Mouse (Mus musculus) fibroblast of lung, adult 2 months (primary cell): ENCODE measurements around the gene Epc2.
A peak's percentile ranks its signal among the peaks of the same experiment; 100 is the strongest.
"Not testable (repeated sequence)": the region's sequence is repeated elsewhere in the genome, so short reads cannot be mapped to it uniquely, and the experiment has no call there.

ENCODE experiments used
- DNase-seq: peaks from one replicate; pipeline ENCODE4 v3.0.0-alpha.2; 2011; ENCODE audit warnings: low read depth

The Epc2 gene

DNA sequence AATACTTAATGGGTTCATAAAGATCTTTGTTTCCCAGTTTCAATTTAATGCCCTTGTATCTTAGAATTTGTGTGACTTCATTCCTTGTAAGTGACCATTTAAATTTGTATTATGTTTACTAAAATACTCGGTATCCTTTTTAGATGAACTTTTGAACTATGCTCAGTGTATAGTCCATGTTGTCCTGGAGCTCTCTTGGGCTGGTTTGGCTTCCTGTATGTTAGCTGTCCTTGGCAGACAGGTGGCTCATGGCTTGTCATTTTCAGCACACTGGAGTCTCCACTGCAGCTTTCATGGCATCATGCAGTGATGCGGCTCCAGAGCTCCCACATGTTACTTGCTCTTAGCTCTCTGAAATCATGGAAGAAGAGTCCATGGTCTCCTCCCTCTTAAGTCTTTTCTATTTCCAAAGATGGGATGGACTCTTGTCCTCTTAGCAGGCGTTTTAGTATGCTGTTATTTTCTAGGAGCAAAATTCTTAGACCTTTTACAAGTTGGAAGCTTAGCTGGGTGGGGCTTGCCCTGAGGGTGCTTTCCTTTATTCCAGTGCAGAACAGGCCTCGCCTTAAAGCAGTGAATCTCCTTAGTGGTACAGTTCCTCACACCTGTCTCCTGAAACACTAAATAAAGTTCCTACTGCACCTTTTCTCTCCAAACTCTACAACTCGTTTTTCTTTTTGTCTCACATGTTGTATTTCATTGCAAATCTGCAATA, 20.5 kb downstream of the Epc2 start:
- DNase-seq = no peak

DNA sequence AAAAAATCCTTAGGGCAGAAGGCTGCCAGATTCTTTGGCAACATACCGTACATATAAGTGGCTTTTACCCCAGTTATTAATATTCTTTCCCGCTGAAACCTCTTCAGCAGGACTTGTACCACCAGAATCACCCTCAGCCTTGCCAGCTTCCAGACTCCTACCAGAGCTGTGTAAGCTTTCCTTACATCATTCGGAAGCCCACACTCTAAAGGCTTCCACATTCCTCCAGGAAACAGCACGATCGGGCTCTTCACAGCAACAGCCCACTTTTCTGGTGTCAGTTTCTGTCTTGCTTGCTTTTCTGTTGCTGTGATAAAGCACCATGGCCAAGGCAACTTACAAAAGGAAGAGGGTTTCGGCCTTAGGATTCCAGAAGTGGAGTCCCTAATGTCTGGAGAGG, 21.2 kb downstream of the Epc2 start:
- DNase-seq = no peak

GRCm38 (mm10) chr2:49482146-49482545, 30.9 kb downstream of the Epc2 start:
- DNase-seq = no peak

GRCm38 (mm10) chr2:49483382-49483781, 32.1 kb downstream of the Epc2 start:
- no peak for DNase-seq

GRCm38 (mm10) chr2:49501435-49501834, 50.1 kb downstream of the Epc2 start:
- DNase-seq = no peak

- DNase-seq = peak; percentile 6
Measured at GRCm38 (mm10) chr2:49503596-49503995, 52.3 kb downstream of the Epc2 start.

- DNase-seq = not testable (repeated sequence)
Measured at GRCm38 (mm10) chr2:49505151-49505550, 53.9 kb downstream of the Epc2 start.

DNA sequence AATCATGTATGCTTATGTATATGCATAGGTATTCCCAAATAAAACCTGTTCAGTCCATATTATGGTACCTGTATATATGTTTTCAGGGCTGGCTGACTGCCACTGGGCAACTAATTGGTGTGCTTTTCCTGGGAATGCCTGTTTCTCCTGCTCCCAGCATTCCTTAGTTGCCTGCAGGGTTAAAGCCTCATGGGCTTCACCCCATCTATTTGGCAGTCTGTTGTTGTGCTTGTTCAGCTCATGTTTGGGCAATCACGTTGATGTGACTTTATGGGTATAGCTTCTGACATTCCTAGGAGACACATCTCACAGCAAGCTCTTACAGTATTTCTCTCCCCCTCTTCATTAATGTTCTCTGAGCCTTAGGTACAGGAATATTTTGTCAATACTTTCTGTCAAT, 59.5 kb downstream of the Epc2 start:
- no peak for DNase-seq

DNA sequence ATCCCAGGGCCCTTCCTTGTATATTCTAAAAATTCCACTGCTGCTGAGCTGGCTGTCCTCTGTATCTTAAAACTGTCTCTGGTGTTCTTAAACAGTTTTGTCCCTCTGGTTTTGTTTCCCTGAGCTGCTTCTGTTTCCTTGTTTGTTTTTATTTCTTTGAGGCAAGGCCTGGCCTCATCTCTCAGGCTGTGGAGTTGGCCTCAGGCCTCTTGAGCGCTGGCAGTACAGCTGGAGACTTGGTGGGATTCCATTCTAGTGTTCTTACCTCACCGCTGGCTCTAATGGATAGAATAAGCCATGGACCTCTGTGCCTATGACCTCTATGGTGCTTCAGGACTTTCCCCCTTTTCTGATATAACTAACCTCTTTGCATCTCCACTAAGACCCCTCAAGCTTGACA, 64.7 kb downstream of the Epc2 start:
- DNase-seq = no peak

DNA sequence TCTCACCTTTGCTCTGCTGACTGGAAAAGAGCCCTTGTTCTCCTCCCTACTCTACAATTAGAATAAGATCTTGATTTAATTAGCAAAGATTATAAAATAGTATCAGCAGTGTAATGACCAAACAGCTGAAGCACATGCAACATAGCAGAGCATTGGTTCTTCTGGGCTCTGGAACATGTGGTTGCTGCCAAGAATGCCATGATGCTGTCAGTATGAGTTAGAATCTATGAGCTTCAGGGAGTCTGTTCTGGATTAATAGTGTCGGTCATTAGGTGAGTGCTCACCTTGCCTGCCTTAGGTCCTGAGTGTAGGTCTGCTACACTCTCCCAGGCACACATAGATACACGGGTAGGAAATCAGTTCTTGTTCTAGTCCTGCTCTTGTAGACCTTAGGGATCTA, 69.1 kb downstream of the Epc2 start:
- DNase-seq = no peak

- no peak for DNase-seq
Measured at GRCm38 (mm10) chr2:49520989-49521388, 69.7 kb downstream of the Epc2 start.

- no peak for DNase-seq
Measured at GRCm38 (mm10) chr2:49521564-49521963, 70.3 kb downstream of the Epc2 start.

GRCm38 (mm10) chr2:49522578-49522977, 71.3 kb downstream of the Epc2 start:
- no peak for DNase-seq

DNA sequence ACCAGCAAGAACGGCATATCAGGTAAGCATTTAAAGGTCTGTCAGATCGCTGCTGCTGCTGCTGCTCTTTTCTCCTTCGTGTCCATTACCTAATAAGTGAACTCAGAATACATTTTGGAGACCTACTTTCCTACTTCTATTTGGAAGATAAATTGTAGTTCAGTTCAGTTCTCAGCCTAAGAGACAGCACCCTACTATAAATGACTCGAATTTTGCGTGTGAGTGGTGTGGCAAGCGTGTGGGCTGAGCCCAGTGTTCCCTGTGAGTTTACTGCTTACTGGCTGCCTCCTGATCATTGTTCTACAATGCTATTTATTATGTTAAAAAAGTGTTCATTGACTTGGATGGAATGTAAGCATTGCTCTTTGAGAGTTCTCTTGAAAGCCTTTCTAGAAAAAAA, 85.9 kb downstream of the Epc2 start:
- DNase-seq = no peak

- no peak for DNase-seq
Measured at GRCm38 (mm10) chr2:49538056-49538455, 86.8 kb downstream of the Epc2 start.

DNA sequence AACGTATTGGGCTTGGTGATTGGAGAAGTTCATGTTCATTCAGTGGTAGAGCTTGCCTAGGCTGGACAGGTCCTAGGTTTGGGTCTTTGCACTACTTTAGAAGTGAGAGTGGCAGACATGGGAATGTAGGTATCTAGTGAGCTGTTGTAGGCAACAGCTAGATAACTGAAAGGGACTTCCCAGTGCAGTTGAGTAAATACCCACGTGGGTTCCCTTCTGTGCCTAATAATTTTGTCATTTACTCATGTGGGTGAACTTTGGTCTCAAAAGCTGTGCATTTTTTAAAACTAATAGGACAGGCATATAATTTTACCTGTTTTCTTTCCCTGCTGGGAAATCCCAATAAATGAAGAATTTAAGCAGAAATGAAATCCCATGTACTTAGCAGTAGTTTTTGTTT, 88.5 kb downstream of the Epc2 start:
- DNase-seq = no peak

DNA sequence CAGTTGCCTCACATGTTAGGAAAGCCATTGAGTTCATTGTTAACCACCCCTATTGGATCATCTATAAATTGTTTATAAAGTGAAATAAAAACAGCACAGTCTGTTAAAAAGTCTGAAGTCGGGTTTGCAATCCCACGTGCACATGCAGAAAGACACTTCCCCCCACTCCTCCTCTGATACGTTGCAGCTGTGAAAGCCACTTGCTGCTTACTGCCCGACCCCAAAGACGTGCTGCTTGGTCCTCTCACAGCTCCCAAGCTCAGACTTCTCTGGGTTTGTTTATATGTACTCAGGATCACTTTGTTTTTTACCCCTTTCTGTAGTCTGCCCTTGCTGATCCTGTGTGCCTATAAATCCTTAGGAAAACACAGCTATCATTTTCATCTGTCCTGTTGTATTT, 96.5 kb downstream of the Epc2 start:
- DNase-seq = no peak

DNA sequence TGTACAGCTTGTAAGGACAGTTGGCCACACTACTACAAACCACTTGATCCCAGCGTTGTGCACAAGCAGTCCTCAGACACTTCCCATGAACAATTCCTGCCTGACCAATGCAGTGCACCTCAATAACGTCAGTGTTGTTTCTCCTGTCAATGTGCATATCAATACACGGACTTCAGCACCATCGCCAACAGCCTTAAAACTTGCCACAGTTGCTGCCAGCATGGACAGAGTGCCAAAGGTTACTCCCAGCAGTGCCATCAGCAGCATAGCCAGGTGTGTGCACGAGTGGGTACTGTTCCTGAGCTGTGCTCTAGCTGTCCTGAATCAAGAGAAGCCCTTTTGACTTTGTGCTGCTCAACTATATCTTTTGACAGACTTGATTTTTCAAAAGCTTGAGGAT, 97.2 kb downstream of the Epc2 start:
- DNase-seq = no peak

- no peak for DNase-seq
Measured at GRCm38 (mm10) chr2:49553096-49553495, 101.8 kb downstream of the Epc2 start.

DNA sequence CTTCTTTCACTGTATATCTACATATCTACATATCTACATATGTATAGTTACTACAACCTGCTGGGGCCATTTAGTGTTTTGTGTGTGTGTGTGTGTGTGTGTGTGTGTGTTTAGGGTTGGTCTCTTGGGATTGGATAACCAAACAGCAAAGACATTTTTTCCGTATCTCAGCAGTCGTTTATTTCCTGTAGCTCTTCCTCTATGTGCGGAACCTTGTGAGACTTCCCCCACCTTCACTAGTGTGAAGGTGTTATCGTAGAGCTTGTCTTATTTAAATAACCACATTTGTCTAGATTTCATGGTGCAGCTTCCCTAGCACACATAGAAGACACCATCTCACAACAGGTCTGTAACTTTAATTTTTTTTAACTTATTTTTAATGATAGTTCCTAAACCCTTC, 106.1 kb downstream of the Epc2 start:
- DNase-seq = no peak

GRCm38 (mm10) chr2:49558361-49558760, 107.1 kb downstream of the Epc2 start:
- DNase-seq = no peak

- DNase-seq = no peak
Measured at GRCm38 (mm10) chr2:49562688-49563350, 111.5 kb downstream of the Epc2 start.

GRCm38 (mm10) chr2:49569862-49570777, 118.8 kb downstream of the Epc2 start:
- DNase-seq = no peak
